8 mouse cellular contexts compared by ENCODE assay signal in the genomic region with DNA sequence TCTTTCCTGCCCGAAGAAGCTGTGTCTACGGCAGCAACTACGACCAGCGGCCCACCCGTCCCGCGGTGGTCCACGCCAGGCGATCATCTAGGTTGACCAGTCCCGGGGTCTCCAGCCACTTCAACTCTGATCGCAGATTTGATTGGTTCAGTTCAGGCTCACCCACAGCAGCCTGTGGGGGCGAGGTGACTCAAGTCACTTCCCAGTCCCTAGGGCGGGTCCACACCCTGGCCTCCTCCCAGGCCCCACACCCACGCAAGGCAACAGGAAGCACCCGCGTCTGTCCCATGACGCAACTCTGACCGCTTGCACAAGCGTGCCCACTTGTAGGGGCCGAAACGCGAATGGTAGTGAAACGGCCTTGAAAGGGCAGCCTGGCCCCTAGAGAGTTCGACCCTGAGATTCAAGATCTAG. TPM values are rescaled to one million over a fixed set of nuclear protein-coding genes. Genes with fewer than 3 reads are reported as not detected.
DNase-seq lines count a peak whose midpoint lies in the region; ATAC-seq lines count a peak whose summit lies in the region.

No protein-coding gene starts in this region.

- no peaks in the 10 kb centered on the region for H3K27me3 ChIP-seq in forebrain, embryonic 14.5 days (replicated peaks; ENCODE audit: control insufficient read depth, insufficient read depth, low read length)

- under 1% methylated on average over 24 of the region's 24 CpGs for WGBS in forebrain, embryonic 14.5 days

- peak; percentile 92 for DNase-seq in R1 (ENCODE audit: low read depth, low spot score)
- peak; percentile 79 for DNase-seq in cerebellum, adult 11-12 months
- DNase-seq in forebrain, embryonic 14.5 days (ENCODE audit: low spot score) = peak; percentile 29
- peak; percentile 38 to 68 for DNase-seq in left cerebral cortex, adult 8-10 months (ENCODE audit: low spot score in 2 of 2)
- DNase-seq in skeletal muscle tissue, adult 2 months (ENCODE audit: low read depth, low spot score) = peak; percentile 94
- peak; percentile 81 for DNase-seq in yolk sac, embryonic 10.5 days (ENCODE audit: low spot score)

- H3K4me3 ChIP-seq in forebrain, embryonic 14.5 days (ENCODE audit: low read depth, low read length) = peak overlapping the region; percentile 69

- no peaks in the 10 kb centered on the region for H3K9me3 ChIP-seq in forebrain, embryonic 14.5 days (replicated peaks; ENCODE audit: control insufficient read depth, low read length)

- H3K9ac ChIP-seq in forebrain, embryonic 14.5 days (ENCODE audit: low read length) = peak overlapping the region; percentile 81

- ATAC-seq in forebrain, embryonic 14.5 days = no peak
- peak; percentile 14 to 15 for ATAC-seq in hematopoietic stem cell, adult 5-6 weeks (replicated peaks in 1 of 2; ENCODE audit: insufficient read depth in 1 of 2, low FRiP score in 2 of 2, low TSS enrichment in 1 of 2, low read depth in 1 of 2, poor library complexity in 2 of 2, severe bottlenecking in 2 of 2)
- peak; percentile 30 for ATAC-seq in megakaryocyte progenitor cell, adult 5-6 weeks (replicated peaks; ENCODE audit: poor library complexity)

- no peaks in the 10 kb centered on the region for H3K36me3 ChIP-seq in forebrain, embryonic 14.5 days (ENCODE audit: control insufficient read depth, insufficient read depth, low read length)

- H3K27ac ChIP-seq in forebrain, embryonic 14.5 days (ENCODE audit: low read depth, low read length) = peak overlapping the region; percentile 69; the same call in 1 of the 2 replicates

- H3K4me2 ChIP-seq in forebrain, embryonic 14.5 days (ENCODE audit: low read length) = peak overlapping the region; percentile 92

- peaks cover 40% of the 10 kb centered on the region for H3K4me1 ChIP-seq in forebrain, embryonic 14.5 days (ENCODE audit: control insufficient read depth, insufficient read depth, low read length)

RNA-seq across cellular contexts. Expression of a gene that starts 1.2 kb away (rescaled TPM):
- polyA plus RNA-seq in forebrain, embryonic 14.5 days (2014; fragmentation: Nextera tagmentation; extraction: Ambion mirVana) = 26.5 and 29.3 TPM in 2 replicates
- 105 and 115 TPM in 2 replicates for total RNA-seq in hematopoietic stem cell, adult 5-6 weeks (2017)
- total RNA-seq in left cerebral cortex, adult 8-10 months (2022) = 10 to 100 TPM in 2 of 4 experiments, 1 to 10 TPM in 2; 5.9 to 15.8 (median 8.9) TPM
- 43.5 and 61.9 TPM in 2 replicates for total RNA-seq in megakaryocyte progenitor cell, adult 5-6 weeks (2015)
- total RNA-seq in megakaryocyte progenitor cell, adult 5-6 weeks (2017) = 34.4 and 49.8 TPM in 2 replicates

RNA-seq across cellular contexts. Expression of a gene that starts 24.6 kb away (rescaled TPM):
- polyA plus RNA-seq in forebrain, embryonic 14.5 days (2014; fragmentation: Nextera tagmentation; extraction: Ambion mirVana) = 47.8 and 52.3 TPM in 2 replicates
- 58.7 and 72.0 TPM in 2 replicates for total RNA-seq in hematopoietic stem cell, adult 5-6 weeks (2017)
- 100 to 1,000 TPM; 101 to 105 (median 103) TPM for total RNA-seq in left cerebral cortex, adult 8-10 months (2022)
- 56.0 and 64.4 TPM in 2 replicates for total RNA-seq in megakaryocyte progenitor cell, adult 5-6 weeks (2015)
- total RNA-seq in megakaryocyte progenitor cell, adult 5-6 weeks (2017) = 82.2 and 84.4 TPM in 2 replicates

RNA-seq across cellular contexts. Expression of a gene that starts 26.2 kb away (rescaled TPM):
- 17.0 and 17.6 TPM in 2 replicates for polyA plus RNA-seq in forebrain, embryonic 14.5 days (2014; fragmentation: Nextera tagmentation; extraction: Ambion mirVana)
- total RNA-seq in hematopoietic stem cell, adult 5-6 weeks (2017) = 47.3 and 51.0 TPM in 2 replicates
- 10 to 100 TPM; 88.5 to 97.6 (median 93.9) TPM for total RNA-seq in left cerebral cortex, adult 8-10 months (2022)
- 71.6 and 77.1 TPM in 2 replicates for total RNA-seq in megakaryocyte progenitor cell, adult 5-6 weeks (2015)
- 50.9 and 53.5 TPM in 2 replicates for total RNA-seq in megakaryocyte progenitor cell, adult 5-6 weeks (2017)

RNA-seq across cellular contexts. Expression of a gene that starts 39.8 kb away (rescaled TPM):
- polyA plus RNA-seq in forebrain, embryonic 14.5 days (2014; fragmentation: Nextera tagmentation; extraction: Ambion mirVana) = 2.9 and 3.8 TPM in 2 replicates
- total RNA-seq in hematopoietic stem cell, adult 5-6 weeks (2017) = 41.8 and 54.7 TPM in 2 replicates
- total RNA-seq in left cerebral cortex, adult 8-10 months (2022) = 1 to 10 TPM; 2.2 to 4.5 (median 3.4) TPM
- 56.3 and 72.0 TPM in 2 replicates for total RNA-seq in megakaryocyte progenitor cell, adult 5-6 weeks (2015)
- total RNA-seq in megakaryocyte progenitor cell, adult 5-6 weeks (2017) = 58.0 and 65.6 TPM in 2 replicates

Comparison
In these comparisons a context has a peak if more than half of its experiments do, and no peak if none do; other contexts are left out.
1. DNase-seq: peak in every context shown above with its lines; median percentile 94 in skeletal muscle tissue, adult 2 months; 92 in R1; 81 in yolk sac, embryonic 10.5 days; 79 in cerebellum, adult 11-12 months; 53 in left cerebral cortex, adult 8-10 months; 29 in forebrain, embryonic 14.5 days.